Mouse (Mus musculus) cerebellum, adult 18-20 months (tissue): ENCODE measurements around the gene Cradd.

Source experiments
- DNase-seq, 2 experiments: peaks; one replicate each; pipeline ENCODE4 v3.0.0; 2021

Gene Cradd

GRCm38 (mm10) chr10:95323393-95324277, at the start of gene Cradd:
Gene Cradd (minus strand): TSS chr10:95324133.
- peak; percentile 86 to 88 for DNase-seq

- DNase-seq = no peak
These were observed 49.4 kb upstream of the Cradd start for GRCm38 (mm10) chr10:95373340-95373739.

- DNase-seq = no peak
These were observed 48.0 kb upstream of the Cradd start for GRCm38 (mm10) chr10:95371942-95372341.

GRCm38 (mm10) chr10:95369190-95369589, 45.3 kb upstream of the Cradd start:
- DNase-seq = no peak

- no peak for DNase-seq
These were observed 44.2 kb upstream of the Cradd start for GRCm38 (mm10) chr10:95368151-95368550.

GRCm38 (mm10) chr10:95367661-95368089, 43.7 kb upstream of the Cradd start:
- no peak for DNase-seq

- DNase-seq = no peak
These were observed 43.3 kb upstream of the Cradd start for GRCm38 (mm10) chr10:95367241-95367640.

- no peak for DNase-seq
These were observed 38.4 kb upstream of the Cradd start for GRCm38 (mm10) chr10:95362326-95362725.

GRCm38 (mm10) chr10:95361260-95361841, 37.4 kb upstream of the Cradd start:
- no peak for DNase-seq

GRCm38 (mm10) chr10:95360048-95360447, 36.1 kb upstream of the Cradd start:
- no peak for DNase-seq

GRCm38 (mm10) chr10:95357721-95358120, 33.8 kb upstream of the Cradd start:
- no peak for DNase-seq

GRCm38 (mm10) chr10:95356711-95357110, 32.8 kb upstream of the Cradd start:
- DNase-seq = no peak

GRCm38 (mm10) chr10:95355678-95356268, 31.8 kb upstream of the Cradd start:
- no peak for DNase-seq

GRCm38 (mm10) chr10:95354673-95355072, 30.7 kb upstream of the Cradd start:
- no peak for DNase-seq

- no peak for DNase-seq
These were observed 30.1 kb upstream of the Cradd start for GRCm38 (mm10) chr10:95354047-95354446.

- DNase-seq = no peak
These were observed 24.5 kb upstream of the Cradd start for GRCm38 (mm10) chr10:95348457-95348856.

GRCm38 (mm10) chr10:95347776-95348175, 23.8 kb upstream of the Cradd start:
- DNase-seq = no peak

- no peak for DNase-seq
These were observed 19.1 kb upstream of the Cradd start for GRCm38 (mm10) chr10:95342833-95343590.

GRCm38 (mm10) chr10:95340676-95341075, 16.7 kb upstream of the Cradd start:
- DNase-seq = no peak

- no peak for DNase-seq
These were observed 13.7 kb upstream of the Cradd start for GRCm38 (mm10) chr10:95337589-95337988.

- no peak for DNase-seq
These were observed 13.0 kb upstream of the Cradd start for GRCm38 (mm10) chr10:95336781-95337544.

- DNase-seq = no peak
These were observed 10.9 kb upstream of the Cradd start for GRCm38 (mm10) chr10:95334826-95335225.
